Mouse (Mus musculus) stomach, postnatal 0 days (tissue): ENCODE data around the gene Camk2n1. TPM values are rescaled to one million over a fixed set of nuclear protein-coding genes. Genes with fewer than 3 reads are reported as not detected.

Experiments
- ATAC-seq: fragments of 200-750 bp; cut with Nextera tagmentation; 2 replicates; pipeline ENCODE4 v1.8.0; 2017; ENCODE audit not compliant: low FRiP score, low TSS enrichment
- DNase-seq: peaks from one replicate; pipeline ENCODE4 v3.0.0-alpha.2; 2016; ENCODE audit warnings: low spot score
- H3K27ac ChIP-seq: fragments of 300-500 bp; sonication (generic); replicated peaks from 2 replicates; pipeline ENCODE4 v1.5.1; 2014; ENCODE audit warnings: mild to moderate bottlenecking, control low read depth
- H3K27me3 ChIP-seq: fragments of 300-500 bp; sonication (generic); 2 replicates; pipeline ENCODE4 v1.6.1; 2014; ENCODE audit warnings: low read length; ENCODE audit not compliant: control insufficient read depth, insufficient read depth
- H3K36me3 ChIP-seq: fragments of 300-500 bp; sonication (generic); 2 replicates; pipeline ENCODE4 v1.6.1; 2014; ENCODE audit warnings: low read length, mixed read lengths; ENCODE audit not compliant: control insufficient read depth, insufficient read depth
- H3K4me1 ChIP-seq: fragments of 300-500 bp; sonication (generic); replicated peaks from 2 replicates; pipeline ENCODE4 v1.6.1; 2014; ENCODE audit warnings: antibody characterized with exemption; ENCODE audit not compliant: control insufficient read depth, insufficient read depth
- H3K4me2 ChIP-seq: fragments of 300-500 bp; sonication (generic); replicated peaks from 2 replicates; pipeline ENCODE4 v1.6.1; 2014; ENCODE audit warnings: low read depth, mild to moderate bottlenecking, control low read depth, moderate library complexity
- H3K4me3 ChIP-seq: fragments of 300-500 bp; sonication (generic); 2 replicates; pipeline ENCODE4 v1.5.1; 2014; ENCODE audit warnings: low read depth, low read length, control low read depth
- H3K9ac ChIP-seq: fragments of 300-500 bp; sonication (generic); 2 replicates; pipeline ENCODE4 v1.6.1; 2014; ENCODE audit warnings: mild to moderate bottlenecking, low read length, control low read depth, mixed read lengths
- H3K9me3 ChIP-seq: fragments of 300-500 bp; sonication (generic); 2 replicates; pipeline ENCODE4 v1.6.1; 2016; ENCODE audit warnings: low read length; ENCODE audit not compliant: control insufficient read depth
- CTCF ChIP-seq: IDR thresholded peaks from 2 replicates; pipeline ENCODE4 v1.5.1; 2016; ENCODE audit warnings: antibody characterized with exemption, low read depth, mild to moderate bottlenecking, moderate library complexity
- EP300 ChIP-seq: optimal IDR thresholded peaks from 2 replicates; pipeline ENCODE3; 2016; ENCODE audit warnings: antibody characterized with exemption
- WGBS: fragments of 180-500 bp; shearing (Covaris S2); extraction: QIAGEN DNeasy Blood & Tissue Kit; methylation state at CpG from one replicate; pipeline ENCODE4 v1.1.7; 2014; 5-methylcytosine and 5-hydroxymethylcytosine counted together
- polyA plus RNA-seq: library from polyadenylated mRNA; unstranded; fragments of >200 nt; fragmentation: Nextera tagmentation; extraction: Ambion mirVana; gene quantifications from 2 replicates; pipeline ENCODE4 v1.2.1, GENCODE M21; 2015

The Camk2n1 gene
- polyA plus RNA-seq, 1 experiment from 2014 or later = 4.5 TPM

GRCm38 (mm10) chr4:138465446-138465845 lies 11.3 kb downstream of the Camk2n1 start:
- no peaks in the 10 kb centered on the region for H3K27me3 ChIP-seq
- no peak overlapping the region for H3K4me3 ChIP-seq
- H3K36me3 ChIP-seq = no peaks in the 10 kb centered on the region
- TF ChIP-seq CTCF (no peak), EP300 (no peak)
- no peak overlapping the region for H3K27ac ChIP-seq
- no peak for DNase-seq
- WGBS = 59% methylated on average over 8 of the region's 8 CpGs
- H3K9ac ChIP-seq = no peak overlapping the region
- no peaks in the 10 kb centered on the region for H3K9me3 ChIP-seq
- ATAC-seq = no peak
- H3K4me1 ChIP-seq = no peaks in the 10 kb centered on the region; the same call in none of the 2 replicates
- H3K4me2 ChIP-seq = no peak overlapping the region

GRCm38 (mm10) chr4:138466690-138467089 lies 12.6 kb downstream of the Camk2n1 start:
- no peak overlapping the region for H3K27ac ChIP-seq
- H3K27me3 ChIP-seq = no peaks in the 10 kb centered on the region
- no peak overlapping the region for H3K9ac ChIP-seq
- H3K4me3 ChIP-seq = no peak overlapping the region
- H3K4me1 ChIP-seq = no peaks in the 10 kb centered on the region; the same call in none of the 2 replicates
- no peak for ATAC-seq
- TF ChIP-seq EP300 = no peak
- peak; percentile 43 for TF ChIP-seq CTCF
- H3K36me3 ChIP-seq = no peaks in the 10 kb centered on the region
- 74% methylated on average over 6 of the region's 6 CpGs for WGBS
- H3K9me3 ChIP-seq = no peaks in the 10 kb centered on the region
- no peak overlapping the region for H3K4me2 ChIP-seq
- DNase-seq = no peak

- Histone ChIP-seq H3K4me3 (no peak overlapping the region), H3K36me3 (no peaks in the 10 kb centered on the region), H3K9me3 (no peaks in the 10 kb centered on the region), H3K27me3 (no peaks in the 10 kb centered on the region), H3K4me1 (no peaks in the 10 kb centered on the region; the same call in none of the 2 replicates), H3K9ac (no peak overlapping the region), H3K4me2 (no peak overlapping the region), H3K27ac (no peak overlapping the region)
- no peak for TF ChIP-seq EP300
- TF ChIP-seq CTCF = no peak
- no peak for ATAC-seq
- 81% methylated on average over 5 of the region's 5 CpGs for WGBS
- DNase-seq = no peak
Measured at GRCm38 (mm10) chr4:138467451-138467850, 13.3 kb downstream of the Camk2n1 start.

- ATAC-seq (peak; percentile 36; the same call in 1 of the 2 replicates), DNase-seq (peak; percentile 31)
- no peak overlapping the region for H3K27ac ChIP-seq
- H3K9me3 ChIP-seq = no peaks in the 10 kb centered on the region
- 6% methylated on average over 7 of the region's 7 CpGs for WGBS
- H3K27me3 ChIP-seq = no peaks in the 10 kb centered on the region
- H3K4me2 ChIP-seq = peak overlapping the region; percentile 23; the same call in 1 of the 2 replicates
- TF ChIP-seq CTCF = no peak
- TF ChIP-seq EP300 = no peak
- no peak overlapping the region for H3K4me3 ChIP-seq
- H3K9ac ChIP-seq = no peak overlapping the region
- no peaks in the 10 kb centered on the region; the same call in none of the 2 replicates for H3K4me1 ChIP-seq
- H3K36me3 ChIP-seq = no peaks in the 10 kb centered on the region
Measured at GRCm38 (mm10) chr4:138469080-138469479, 15.0 kb downstream of the Camk2n1 start.

GRCm38 (mm10) chr4:138471241-138471640 lies 17.1 kb downstream of the Camk2n1 start:
- no peak overlapping the region for H3K27ac ChIP-seq
- no peaks in the 10 kb centered on the region for H3K27me3 ChIP-seq
- DNase-seq = no peak
- H3K36me3 ChIP-seq = no peaks in the 10 kb centered on the region
- H3K9ac ChIP-seq = no peak overlapping the region
- TF ChIP-seq CTCF (no peak), EP300 (no peak)
- WGBS = 28% methylated on average over 7 of the region's 7 CpGs
- ATAC-seq = no peak
- no peak overlapping the region for H3K4me2 ChIP-seq
- H3K4me1 ChIP-seq = no peaks in the 10 kb centered on the region; the same call in 1 of the 2 replicates
- H3K9me3 ChIP-seq = no peaks in the 10 kb centered on the region
- H3K4me3 ChIP-seq = no peak overlapping the region

- TF ChIP-seq CTCF (no peak), EP300 (no peak)
- Histone ChIP-seq H3K9me3 (no peaks in the 10 kb centered on the region), H3K4me2 (no peak overlapping the region), H3K4me1 (no peaks in the 10 kb centered on the region; the same call in 1 of the 2 replicates), H3K27me3 (no peaks in the 10 kb centered on the region), H3K4me3 (no peak overlapping the region), H3K27ac (no peak overlapping the region), H3K9ac (no peak overlapping the region), H3K36me3 (no peaks in the 10 kb centered on the region)
- ATAC-seq (no peak), DNase-seq (no peak)
- 83% methylated on average over 7 of the region's 7 CpGs for WGBS
Measured at GRCm38 (mm10) chr4:138479595-138479994, 25.5 kb downstream of the Camk2n1 start.
